Mouse (Mus musculus) liver, embryonic 14.5 days (tissue): Measurements from ENCODE around the gene Nelfb.

Source experiments
- CTCF ChIP-seq: IDR thresholded peaks from 2 replicates; pipeline ENCODE4 v1.5.1; 2016; ENCODE audit warnings: antibody characterized with exemption, low read depth, control low read depth
- EP300 ChIP-seq: IDR thresholded peaks from 2 replicates; pipeline ENCODE4 v1.6.1; 2016; ENCODE audit warnings: antibody characterized with exemption, low read depth

DNA sequence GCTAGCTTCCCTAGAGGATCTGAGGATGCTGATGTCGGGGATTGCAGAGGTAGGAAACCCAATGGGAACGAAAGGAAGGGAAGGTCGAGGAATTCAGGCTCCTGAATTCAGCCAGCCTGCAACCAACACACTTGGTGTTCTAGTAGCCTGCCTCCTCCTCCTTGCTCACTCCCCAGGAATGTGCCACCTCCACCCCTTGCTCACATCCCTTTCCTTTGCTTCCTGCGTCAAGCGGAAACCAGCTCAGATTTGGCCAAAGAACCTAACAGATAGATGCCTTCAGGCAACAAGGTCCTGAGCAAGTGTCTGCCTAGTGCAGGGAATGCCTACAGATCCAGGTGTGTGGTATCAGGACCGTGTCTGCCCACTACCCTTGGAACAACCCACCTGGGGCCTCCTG, 34.7 kb downstream of the Nelfb start:
- TF ChIP-seq EP300 = no peak
- TF ChIP-seq CTCF = no peak
